Mouse (Mus musculus) forebrain, postnatal 0 days (tissue): Measurements from ENCODE around the gene Gpx4. TPM values are rescaled to one million over a fixed set of nuclear protein-coding genes. Genes with fewer than 3 reads are reported as not detected.

Experiments
- ATAC-seq: fragments of 200-750 bp; cut with Nextera tagmentation; 2 replicates; pipeline ENCODE4 v1.8.0; 2017; ENCODE audit warnings: mild to moderate bottlenecking, moderate library complexity
- DNase-seq: peaks from one replicate; pipeline ENCODE4 v3.0.0-alpha.2; 2015
- H3K27ac ChIP-seq: fragments of 300-500 bp; sonication (generic); 2 replicates; pipeline ENCODE4 v1.5.1; 2014; ENCODE audit warnings: low read depth, mild to moderate bottlenecking, antibody characterized with exemption, low read length, moderate library complexity, mixed read lengths
- H3K27me3 ChIP-seq: fragments of 300-500 bp; sonication (generic); 2 replicates; pipeline ENCODE4 v1.6.1; 2014; ENCODE audit warnings: mild to moderate bottlenecking, low read length, mixed read lengths; ENCODE audit not compliant: insufficient read depth
- H3K36me3 ChIP-seq: fragments of 300-500 bp; sonication (generic); 2 replicates; pipeline ENCODE4 v1.6.1; 2014; ENCODE audit warnings: mild to moderate bottlenecking, moderate library complexity; ENCODE audit not compliant: insufficient read depth
- H3K4me1 ChIP-seq: fragments of 300-500 bp; sonication (generic); 2 replicates; pipeline ENCODE4 v1.6.1; 2014; ENCODE audit warnings: antibody characterized with exemption; ENCODE audit not compliant: insufficient read depth
- H3K4me2 ChIP-seq: fragments of 300-500 bp; sonication (generic); 2 replicates; pipeline ENCODE4 v1.6.1; 2014; ENCODE audit warnings: low read depth, mild to moderate bottlenecking, moderate library complexity
- H3K4me3 ChIP-seq: fragments of 300-500 bp; sonication (generic); 2 replicates; pipeline ENCODE4 v1.5.1; 2014; ENCODE audit warnings: low read depth, low read length, mixed read lengths
- H3K9ac ChIP-seq: fragments of 300-500 bp; sonication (generic); 2 replicates; pipeline ENCODE4 v1.6.1; 2014; ENCODE audit warnings: mild to moderate bottlenecking
- H3K9me3 ChIP-seq: fragments of 300-500 bp; sonication (generic); 2 replicates; pipeline ENCODE4 v1.6.1; 2016; ENCODE audit warnings: low read length
- CTCF ChIP-seq: sonication (generic); IDR thresholded peaks from 2 replicates; pipeline ENCODE4 v1.5.1; 2016; ENCODE audit warnings: antibody characterized with exemption, control low read depth, low read depth
- WGBS: fragments of 180-500 bp; shearing (Covaris S2); extraction: QIAGEN DNeasy Blood & Tissue Kit; methylation state at CpG from one replicate; pipeline ENCODE4 v1.1.7; 2014; 5-methylcytosine and 5-hydroxymethylcytosine counted together
- polyA plus RNA-seq: library from polyadenylated mRNA; unstranded; fragments of >200 nt; fragmentation: Nextera tagmentation; extraction: Ambion mirVana; gene quantifications from 2 replicates; pipeline ENCODE4 v1.2.1, GENCODE M21; 2015
- total RNA-seq: library from RNA; depleted of rRNA; stranded (reverse); fragments of >200 nt; gene quantifications from 2 replicates; pipeline ENCODE4 v1.2.3, GENCODE M21; 2014

The Gpx4 gene
- total and polyA plus RNA-seq, 2 experiments from 2014 or later, result 401 to 644 TPM

DNA sequence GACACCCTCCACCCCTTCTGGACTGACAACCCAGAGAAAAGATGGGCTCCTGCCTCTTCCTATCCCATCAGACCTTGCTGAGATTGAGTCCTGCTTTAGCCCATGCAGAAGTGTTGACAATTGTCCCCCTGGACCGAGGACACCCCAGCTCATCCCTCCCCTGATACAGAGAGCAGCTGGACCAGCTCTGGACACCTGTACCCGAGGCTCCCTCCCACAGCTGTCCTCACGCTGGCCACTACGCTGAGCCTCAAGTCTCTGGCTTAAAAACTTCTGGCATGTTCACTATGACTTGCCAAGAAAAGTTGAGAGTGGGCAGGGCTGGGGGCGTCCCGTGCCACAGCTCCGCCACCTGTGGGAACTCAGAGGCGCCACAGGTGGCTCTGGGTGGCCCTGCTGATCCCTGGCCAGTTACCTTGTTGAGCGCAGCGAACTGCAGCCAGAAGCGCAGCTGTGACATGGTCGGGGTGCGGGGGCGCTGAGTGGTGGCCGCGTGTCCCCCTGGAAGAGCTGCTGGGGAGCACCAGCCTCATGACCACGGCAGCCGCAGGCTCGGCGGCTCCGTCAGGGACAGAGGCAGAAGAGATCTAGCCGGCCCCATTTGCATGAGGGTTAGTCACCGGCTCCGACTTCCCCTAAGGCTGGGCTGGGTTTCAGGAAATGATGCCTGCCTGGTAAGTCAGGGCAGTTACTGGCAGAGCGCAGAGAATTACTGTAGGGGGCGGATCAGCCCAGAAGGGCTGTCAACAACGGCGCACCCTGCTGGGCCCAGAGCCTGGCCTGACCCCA lies 28.0 kb downstream of the Gpx4 start:
- peak overlapping the region; percentile 15; the same call in 1 of the 2 replicates for H3K4me2 ChIP-seq
- H3K27me3 ChIP-seq, result no peaks in the 10 kb centered on the region
- DNase-seq (no peak), ATAC-seq (0 out of 2 replicates have a peak, but pooled peaks have one; percentile 29)
- 26% methylated on average over 28 of the region's 28 CpGs for WGBS
- TF ChIP-seq CTCF, result no peak
- H3K36me3 ChIP-seq, result peaks cover 19% of the 10 kb centered on the region; the same call in 1 of the 2 replicates
- H3K4me1 ChIP-seq, result no peaks in the 10 kb centered on the region
- no peak overlapping the region for H3K27ac ChIP-seq
- H3K9me3 ChIP-seq, result no peaks in the 10 kb centered on the region
- no peak overlapping the region for H3K9ac ChIP-seq
- no peak overlapping the region for H3K4me3 ChIP-seq

DNA sequence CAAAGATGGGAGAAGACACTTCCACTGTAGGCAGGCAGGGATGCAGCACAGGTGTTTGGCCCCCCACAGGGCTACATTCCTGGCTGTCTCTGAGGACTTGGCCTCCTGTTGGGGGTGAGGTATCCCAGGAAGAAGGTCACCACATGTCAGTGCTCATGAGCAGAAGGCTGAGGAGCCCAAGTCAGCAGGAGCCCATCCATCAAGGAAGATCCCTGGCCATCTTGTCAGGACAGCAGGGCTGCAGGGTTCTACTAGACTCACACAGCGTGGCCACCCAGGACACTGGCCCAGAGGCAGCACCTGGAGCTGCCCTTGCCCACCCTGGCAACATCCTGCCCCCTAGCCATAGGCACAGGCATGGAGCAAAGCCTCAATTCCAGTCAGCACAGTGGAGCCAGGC lies 29.0 kb downstream of the Gpx4 start:
- no peaks in the 10 kb centered on the region for H3K4me1 ChIP-seq
- no peak overlapping the region for H3K4me2 ChIP-seq
- H3K9ac ChIP-seq, result no peak overlapping the region
- peaks cover 26% of the 10 kb centered on the region for H3K36me3 ChIP-seq
- no peaks in the 10 kb centered on the region for H3K27me3 ChIP-seq
- no peak for TF ChIP-seq CTCF
- no peaks in the 10 kb centered on the region for H3K9me3 ChIP-seq
- no peak overlapping the region for H3K4me3 ChIP-seq
- no peak overlapping the region for H3K27ac ChIP-seq
- ATAC-seq, result no peak
- 43% methylated on average over 1 of the region's 1 CpGs for WGBS
- DNase-seq, result no peak

DNA sequence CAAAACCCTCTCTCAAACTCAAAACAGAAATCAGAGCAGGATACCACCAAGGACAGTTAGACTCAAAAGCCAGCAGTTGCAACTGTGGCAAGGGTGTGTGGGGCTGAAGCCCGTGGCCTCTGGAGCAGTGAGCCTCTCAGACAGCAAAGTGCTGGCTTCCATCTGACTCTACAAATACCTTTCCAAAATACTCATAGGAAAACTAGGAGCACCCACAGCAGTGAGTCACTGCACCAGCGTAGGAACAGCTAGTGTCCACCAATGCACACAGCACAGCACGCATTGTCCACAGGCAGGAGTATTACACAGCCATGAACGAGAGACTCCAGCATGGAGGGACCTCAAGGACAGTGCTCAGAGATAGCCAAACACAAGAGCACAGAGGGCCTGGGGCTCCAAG lies 29.4 kb downstream of the Gpx4 start:
- Histone ChIP-seq H3K4me3 (no peak overlapping the region), H3K9me3 (no peaks in the 10 kb centered on the region), H3K27ac (no peak overlapping the region), H3K4me2 (no peak overlapping the region), H3K4me1 (no peaks in the 10 kb centered on the region), H3K36me3 (peaks cover 31% of the 10 kb centered on the region), H3K27me3 (no peaks in the 10 kb centered on the region), H3K9ac (no peak overlapping the region)
- 91% methylated on average over 4 of the region's 4 CpGs for WGBS
- TF ChIP-seq CTCF, result no peak
- ATAC-seq (no peak), DNase-seq (no peak)

DNA sequence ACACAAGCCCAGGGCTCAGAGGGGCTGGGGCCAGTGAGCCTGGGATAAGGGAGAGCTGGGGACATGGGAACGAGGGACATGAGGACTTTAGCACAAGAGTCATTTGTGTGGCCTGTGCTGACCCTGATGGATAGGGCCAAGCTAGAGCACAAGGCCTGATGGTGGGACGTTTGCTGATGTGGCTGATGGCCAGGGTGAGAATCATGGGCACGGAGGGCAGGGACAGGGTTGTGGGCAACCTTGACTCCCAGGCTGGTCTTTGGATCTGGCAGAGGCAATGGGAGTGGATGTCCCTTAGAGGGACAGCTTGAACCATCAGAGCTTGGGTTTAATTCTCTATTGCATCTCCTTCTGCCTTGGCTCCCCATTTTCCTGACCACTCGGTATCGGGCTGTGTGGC lies 30.3 kb downstream of the Gpx4 start:
- Histone ChIP-seq H3K9me3 (no peaks in the 10 kb centered on the region), H3K27ac (no peak overlapping the region), H3K4me1 (no peaks in the 10 kb centered on the region), H3K9ac (no peak overlapping the region), H3K36me3 (peaks cover 40% of the 10 kb centered on the region), H3K4me2 (no peak overlapping the region), H3K4me3 (no peak overlapping the region), H3K27me3 (no peaks in the 10 kb centered on the region)
- WGBS, result 95% methylated on average over 5 of the region's 5 CpGs
- no peak for TF ChIP-seq CTCF
- DNase-seq, result no peak
- ATAC-seq, result no peak

DNA sequence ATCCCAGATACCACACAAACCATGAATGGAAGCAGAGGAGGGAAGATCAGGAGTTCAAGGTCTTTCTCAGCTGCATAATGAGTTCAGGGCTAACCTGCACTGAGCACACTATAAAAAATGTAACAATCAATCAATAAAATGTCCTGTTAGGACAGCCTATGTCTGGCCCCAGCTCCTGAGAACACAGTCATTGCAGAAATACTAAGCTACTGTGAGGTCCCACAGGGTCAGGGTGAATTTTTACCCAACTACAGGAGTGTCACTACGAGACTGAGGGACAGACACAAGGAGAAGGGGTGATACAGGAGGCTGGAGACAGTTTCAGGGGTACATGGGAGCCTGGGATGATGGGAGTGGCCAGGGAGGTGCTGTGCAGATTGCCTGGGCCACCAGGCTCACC lies 31.4 kb downstream of the Gpx4 start:
- no peak for TF ChIP-seq CTCF
- H3K4me1 ChIP-seq, result no peaks in the 10 kb centered on the region
- H3K4me3 ChIP-seq, result no peak overlapping the region
- no peaks in the 10 kb centered on the region for H3K27me3 ChIP-seq
- DNase-seq (no peak), ATAC-seq (no peak)
- no peaks in the 10 kb centered on the region for H3K9me3 ChIP-seq
- H3K36me3 ChIP-seq, result peaks cover 49% of the 10 kb centered on the region
- 71% methylated on average over 1 of the region's 1 CpGs for WGBS
- H3K4me2 ChIP-seq, result no peak overlapping the region
- H3K27ac ChIP-seq, result no peak overlapping the region
- no peak overlapping the region for H3K9ac ChIP-seq

DNA sequence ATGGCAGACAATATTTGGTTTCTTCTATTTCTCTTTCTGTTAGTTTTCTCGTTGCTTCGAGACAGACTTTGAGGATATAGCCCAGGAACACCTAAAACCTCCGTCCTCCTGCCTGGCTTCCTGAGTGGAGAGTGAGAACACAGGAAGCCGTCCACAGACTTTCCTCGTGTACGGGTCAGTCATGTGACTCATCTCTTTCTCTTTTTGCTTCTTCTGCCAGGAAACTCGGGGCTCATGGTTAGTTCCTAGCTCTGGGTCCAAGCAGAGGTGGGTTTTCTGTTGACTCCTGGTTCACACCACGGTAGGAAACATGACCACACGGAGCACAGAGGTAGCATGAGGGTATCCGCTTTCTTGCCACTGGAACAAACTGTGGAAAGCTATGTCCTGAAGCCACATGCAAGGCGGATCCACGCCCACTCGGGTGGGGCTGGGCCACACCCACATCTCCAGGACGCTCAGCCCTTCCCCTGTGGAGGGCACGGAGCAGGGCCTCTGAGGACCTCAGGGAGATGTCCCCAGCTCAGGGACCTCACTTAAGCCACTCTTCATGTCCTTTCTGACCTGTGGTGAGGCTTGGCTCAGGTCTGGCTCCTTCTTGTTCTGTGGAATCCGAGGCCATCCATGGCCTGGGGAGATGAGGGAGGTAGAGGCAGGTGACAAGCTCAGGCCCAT lies 33.6 kb downstream of the Gpx4 start:
- Histone ChIP-seq H3K4me1 (no peaks in the 10 kb centered on the region), H3K4me2 (no peak overlapping the region), H3K27me3 (no peaks in the 10 kb centered on the region), H3K36me3 (peaks cover 58% of the 10 kb centered on the region), H3K4me3 (no peak overlapping the region), H3K9ac (no peak overlapping the region), H3K9me3 (no peaks in the 10 kb centered on the region), H3K27ac (no peak overlapping the region)
- ATAC-seq (no peak), DNase-seq (no peak)
- TF ChIP-seq CTCF, result no peak
- WGBS, result 88% methylated on average over 16 of the region's 16 CpGs

DNA sequence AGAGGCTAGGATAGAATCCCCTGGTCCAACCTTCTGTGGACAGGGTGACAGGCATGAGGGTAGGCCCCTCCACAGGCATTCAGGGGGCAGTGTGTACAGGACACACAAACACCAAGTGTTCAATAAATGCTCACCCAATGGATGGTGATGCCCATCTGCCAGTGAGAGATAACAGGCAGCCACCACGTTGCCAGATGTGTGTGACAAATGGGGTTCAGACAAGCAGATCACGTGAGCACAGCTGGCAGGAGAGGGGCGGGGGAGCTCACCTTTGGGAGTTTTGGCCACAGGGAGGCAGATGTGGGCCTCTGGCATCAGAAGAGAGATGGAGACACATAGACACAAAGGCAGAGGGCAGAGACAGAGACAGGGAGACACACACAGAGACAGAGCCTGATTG lies 34.1 kb downstream of the Gpx4 start:
- Histone ChIP-seq H3K36me3 (peaks cover 58% of the 10 kb centered on the region), H3K27ac (no peak overlapping the region), H3K9ac (no peak overlapping the region), H3K27me3 (no peaks in the 10 kb centered on the region), H3K4me1 (no peaks in the 10 kb centered on the region), H3K9me3 (no peaks in the 10 kb centered on the region), H3K4me2 (no peak overlapping the region), H3K4me3 (no peak overlapping the region)
- no peak for DNase-seq
- 81% methylated on average over 3 of the region's 3 CpGs for WGBS
- no peak for ATAC-seq
- no peak for TF ChIP-seq CTCF
